Mouse (Mus musculus): Measurements from ENCODE around the gene Gm973. TPM values are rescaled to one million over a fixed set of nuclear protein-coding genes. Genes with fewer than 3 reads are reported as not detected.

The Gm973 gene
- polyA plus RNA-seq, 1 experiment from 2014 or later: 0.35 TPM

DNA sequence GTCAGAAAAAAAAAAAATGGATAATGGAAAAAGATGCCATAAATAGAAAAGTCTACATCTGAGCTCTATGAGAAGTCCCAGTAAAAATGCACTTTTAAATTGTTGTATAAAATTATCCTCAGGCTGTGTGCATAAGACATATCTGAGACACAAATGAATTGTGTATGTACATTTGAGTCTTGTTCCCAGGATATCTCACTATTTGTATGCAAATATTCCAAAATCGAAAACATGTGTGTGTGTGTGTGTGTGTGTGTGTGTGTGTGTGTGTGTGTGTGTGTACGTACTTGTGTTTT, 87.3 kb downstream of the Gm973 start:
- H3K27me3 ChIP-seq (ENCODE audit: control insufficient read depth, insufficient read depth, low read length): no peaks in the 10 kb centered on the region
- H3K4me2 ChIP-seq (ENCODE audit: low read depth, low read length): no peak overlapping the region
- ATAC-seq (ENCODE audit: insufficient read depth, low FRiP score): no peak
- H3K9ac ChIP-seq (ENCODE audit: low read length): no peak overlapping the region
- H3K36me3 ChIP-seq (ENCODE audit: control insufficient read depth, insufficient read depth, low read length): no peaks in the 10 kb centered on the region
- H3K4me1 ChIP-seq (ENCODE audit: control insufficient read depth, insufficient read depth, low read length): 0 out of 2 replicates have a peak, but pooled peaks cover 3% of the 10 kb centered on the region
- WGBS: 95% methylated on average over 2 of the region's 2 CpGs
- H3K4me3 ChIP-seq (replicated peaks; ENCODE audit: low read length): no peak overlapping the region
- no peaks in the 10 kb centered on the region for H3K9me3 ChIP-seq (replicated peaks; ENCODE audit: control insufficient read depth, low read length)
- no peak overlapping the region for H3K27ac ChIP-seq (ENCODE audit: low read length)

DNA sequence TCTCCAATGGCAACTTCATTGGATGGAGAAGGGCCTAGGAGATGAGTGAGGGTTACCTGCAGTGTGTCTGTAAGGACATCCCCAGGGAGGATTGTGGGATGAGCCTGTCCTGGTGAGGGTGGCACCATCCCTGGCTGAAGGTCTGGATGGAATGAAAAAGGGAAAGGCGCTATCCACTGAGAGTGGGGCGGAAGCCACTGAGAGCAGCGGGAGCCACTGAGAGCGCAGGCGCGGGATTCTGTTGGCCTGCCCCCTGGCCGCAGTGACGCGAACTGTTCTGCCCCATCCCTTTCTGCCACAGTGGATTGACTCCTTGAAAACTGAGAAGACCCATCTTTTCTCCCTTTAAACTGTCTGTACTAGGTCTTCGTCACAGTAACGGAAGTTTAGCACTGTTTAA, 87.8 kb downstream of the Gm973 start:
- WGBS: 27% methylated on average over 11 of the region's 11 CpGs
- Histone ChIP-seq H3K36me3 (ENCODE audit: control insufficient read depth, insufficient read depth, low read length) (no peaks in the 10 kb centered on the region), H3K27me3 (ENCODE audit: control insufficient read depth, insufficient read depth, low read length) (no peaks in the 10 kb centered on the region), H3K27ac (ENCODE audit: low read length) (no peak overlapping the region), H3K4me2 (ENCODE audit: low read depth, low read length) (no peak overlapping the region), H3K9ac (ENCODE audit: low read length) (no peak overlapping the region), H3K9me3 (replicated peaks; ENCODE audit: control insufficient read depth, low read length) (no peaks in the 10 kb centered on the region), H3K4me3 (replicated peaks; ENCODE audit: low read length) (no peak overlapping the region), H3K4me1 (ENCODE audit: control insufficient read depth, insufficient read depth, low read length) (0 out of 2 replicates have a peak, but pooled peaks cover 3% of the 10 kb centered on the region)
- no peak for ATAC-seq (ENCODE audit: insufficient read depth, low FRiP score)

DNA sequence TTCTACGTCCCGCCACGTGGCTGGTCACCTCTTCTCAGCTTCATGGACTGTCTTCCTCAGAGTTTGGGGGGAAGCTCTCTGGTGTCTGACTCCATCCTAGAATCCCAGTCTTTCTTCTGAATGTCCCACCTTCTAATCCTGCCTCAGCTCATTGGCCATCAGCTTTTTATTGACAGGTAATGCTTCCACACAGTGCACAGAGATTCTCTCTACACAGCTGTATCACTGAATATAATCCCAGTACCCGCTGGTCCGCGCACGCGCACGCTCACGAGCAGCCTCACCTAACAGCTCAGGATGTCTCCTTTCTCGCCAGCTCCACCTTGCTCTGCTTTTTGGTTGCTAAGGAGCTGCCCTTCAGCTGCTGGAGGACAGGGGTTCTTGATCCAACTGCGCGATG, 90.4 kb downstream of the Gm973 start:
- H3K27ac ChIP-seq (ENCODE audit: low read length): no peak overlapping the region
- H3K36me3 ChIP-seq (ENCODE audit: control insufficient read depth, insufficient read depth, low read length): no peaks in the 10 kb centered on the region
- no peak for ATAC-seq (ENCODE audit: insufficient read depth, low FRiP score)
- 84% methylated on average over 13 of the region's 13 CpGs for WGBS
- no peak overlapping the region for H3K9ac ChIP-seq (ENCODE audit: low read length)
- no peak overlapping the region for H3K4me3 ChIP-seq (replicated peaks; ENCODE audit: low read length)
- H3K4me1 ChIP-seq (ENCODE audit: control insufficient read depth, insufficient read depth, low read length): 0 out of 2 replicates have a peak, but pooled peaks cover 3% of the 10 kb centered on the region
- no peaks in the 10 kb centered on the region for H3K27me3 ChIP-seq (ENCODE audit: control insufficient read depth, insufficient read depth, low read length)
- H3K9me3 ChIP-seq (replicated peaks; ENCODE audit: control insufficient read depth, low read length): no peaks in the 10 kb centered on the region
- H3K4me2 ChIP-seq (ENCODE audit: low read depth, low read length): no peak overlapping the region

DNA sequence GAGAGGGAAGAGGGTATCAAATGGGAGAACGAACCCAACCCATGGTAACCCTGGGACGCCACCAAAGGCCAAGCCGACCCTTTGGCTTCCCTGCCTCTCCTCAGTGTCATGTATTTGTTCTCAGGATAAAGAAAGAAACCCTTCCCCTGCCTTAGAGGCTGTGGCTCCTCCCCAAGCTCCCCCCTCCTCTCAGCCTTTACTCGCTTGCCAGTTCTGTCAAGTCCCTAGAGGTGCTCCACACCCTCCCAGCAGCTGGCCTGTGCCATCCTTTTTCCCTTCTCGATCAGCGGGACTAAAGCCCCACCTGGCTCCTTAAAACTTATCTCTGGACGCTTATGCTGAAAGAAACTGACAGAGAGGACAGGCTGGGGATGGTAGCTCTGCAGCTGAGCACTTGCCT, 91.0 kb downstream of the Gm973 start:
- H3K27ac ChIP-seq (ENCODE audit: low read length): no peak overlapping the region
- WGBS: 60% methylated on average over 7 of the region's 7 CpGs
- no peaks in the 10 kb centered on the region for H3K36me3 ChIP-seq (ENCODE audit: control insufficient read depth, insufficient read depth, low read length)

DNA sequence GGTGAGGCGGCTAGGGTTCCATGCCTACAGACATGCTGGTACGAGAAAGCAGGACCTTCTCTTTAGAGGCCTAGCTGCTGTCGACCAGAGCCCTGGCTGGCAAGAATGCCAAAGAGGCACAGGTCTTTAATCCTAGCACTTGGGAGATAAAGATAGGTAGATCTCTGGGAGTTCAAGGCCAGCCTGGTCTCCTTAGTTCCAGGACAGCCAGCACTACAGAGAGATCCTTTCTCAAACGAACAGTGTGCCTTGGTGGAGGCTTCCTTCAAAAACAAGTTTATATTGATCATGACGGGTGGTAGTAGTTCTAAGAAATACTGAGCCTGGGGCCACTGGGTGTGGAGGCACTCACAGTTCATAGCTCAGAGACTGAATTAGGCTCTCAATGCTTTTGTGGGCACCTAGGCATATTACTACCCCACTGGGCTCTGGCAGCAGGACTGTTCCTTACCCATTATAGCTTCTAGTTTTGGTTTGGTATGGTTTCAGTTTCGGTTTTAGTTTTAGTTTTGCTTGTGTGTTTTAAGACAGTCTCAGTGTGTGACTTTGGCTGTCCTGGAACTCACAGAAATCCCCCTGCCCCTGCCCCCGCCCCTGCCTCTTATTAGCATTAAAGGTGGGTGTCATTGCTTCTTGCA, 92.2 kb downstream of the Gm973 start:
- Histone ChIP-seq H3K9ac (ENCODE audit: low read length) (no peak overlapping the region), H3K36me3 (ENCODE audit: control insufficient read depth, insufficient read depth, low read length) (no peaks in the 10 kb centered on the region), H3K4me3 (replicated peaks; ENCODE audit: low read length) (no peak overlapping the region), H3K9me3 (replicated peaks; ENCODE audit: control insufficient read depth, low read length) (no peaks in the 10 kb centered on the region), H3K27ac (ENCODE audit: low read length) (no peak overlapping the region), H3K4me2 (ENCODE audit: low read depth, low read length) (no peak overlapping the region), H3K27me3 (ENCODE audit: control insufficient read depth, insufficient read depth, low read length) (no peaks in the 10 kb centered on the region), H3K4me1 (ENCODE audit: control insufficient read depth, insufficient read depth, low read length) (no peaks in the 10 kb centered on the region)
- WGBS: 85% methylated on average over 7 of the region's 7 CpGs
- ATAC-seq (ENCODE audit: insufficient read depth, low FRiP score): no peak

More for the DNA sequence above, 91.0 kb downstream of the Gm973 start:
- Histone ChIP-seq H3K27me3 (ENCODE audit: control insufficient read depth, insufficient read depth, low read length) (no peaks in the 10 kb centered on the region), H3K4me3 (replicated peaks; ENCODE audit: low read length) (no peak overlapping the region), H3K4me1 (ENCODE audit: control insufficient read depth, insufficient read depth, low read length) (0 out of 2 replicates have a peak, but pooled peaks cover 3% of the 10 kb centered on the region), H3K9ac (ENCODE audit: low read length) (no peak overlapping the region), H3K4me2 (ENCODE audit: low read depth, low read length) (no peak overlapping the region), H3K9me3 (replicated peaks; ENCODE audit: control insufficient read depth, low read length) (no peaks in the 10 kb centered on the region)
- ATAC-seq (ENCODE audit: insufficient read depth, low FRiP score): no peak

DNA sequence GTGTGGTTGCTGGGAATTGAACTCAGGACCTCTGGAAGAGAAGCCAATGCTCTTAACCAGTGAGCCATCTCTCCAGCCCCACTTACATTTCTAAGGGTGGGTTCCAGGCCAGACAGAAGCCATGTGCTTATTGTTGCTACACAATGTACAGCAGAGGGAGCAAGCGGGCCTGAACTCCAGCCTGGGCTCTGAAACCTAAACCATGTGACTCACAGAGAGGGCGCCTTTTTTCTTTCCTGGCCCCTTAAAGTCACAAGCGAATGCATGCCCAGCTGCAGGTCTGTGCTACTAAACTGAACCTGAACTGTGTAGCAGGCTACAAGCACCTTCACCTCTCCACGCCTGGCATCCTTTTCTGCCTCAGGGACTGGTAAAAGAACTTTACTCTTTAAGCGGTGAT, 92.9 kb downstream of the Gm973 start:
- Histone ChIP-seq H3K4me2 (ENCODE audit: low read depth, low read length) (no peak overlapping the region), H3K9me3 (replicated peaks; ENCODE audit: control insufficient read depth, low read length) (no peaks in the 10 kb centered on the region), H3K9ac (ENCODE audit: low read length) (no peak overlapping the region), H3K4me3 (replicated peaks; ENCODE audit: low read length) (no peak overlapping the region), H3K4me1 (ENCODE audit: control insufficient read depth, insufficient read depth, low read length) (no peaks in the 10 kb centered on the region), H3K27ac (ENCODE audit: low read length) (no peak overlapping the region), H3K36me3 (ENCODE audit: control insufficient read depth, insufficient read depth, low read length) (no peaks in the 10 kb centered on the region), H3K27me3 (ENCODE audit: control insufficient read depth, insufficient read depth, low read length) (no peaks in the 10 kb centered on the region)
- 68% methylated on average over 5 of the region's 5 CpGs for WGBS
- ATAC-seq (ENCODE audit: insufficient read depth, low FRiP score): no peak

DNA sequence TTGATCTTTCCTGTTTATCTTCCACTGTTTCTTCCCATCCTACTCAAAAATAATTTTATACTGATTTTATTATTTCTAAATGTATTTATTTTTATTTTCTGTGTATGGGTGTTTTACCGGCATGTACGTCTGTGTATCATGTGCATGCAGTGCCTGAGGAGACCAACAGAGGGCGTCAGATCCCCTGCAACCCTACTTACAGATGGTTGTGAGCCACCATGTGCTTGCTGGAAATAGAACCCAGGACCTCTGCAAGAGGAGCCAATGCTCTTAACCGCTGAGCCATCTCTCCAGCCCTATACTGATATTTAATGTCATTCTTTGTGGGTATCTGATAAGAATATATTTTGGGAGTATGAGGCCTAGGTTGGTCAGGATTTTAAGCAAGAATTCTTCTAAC, 93.4 kb downstream of the Gm973 start:
- Histone ChIP-seq H3K4me1 (ENCODE audit: control insufficient read depth, insufficient read depth, low read length) (no peaks in the 10 kb centered on the region), H3K9ac (ENCODE audit: low read length) (no peak overlapping the region), H3K4me2 (ENCODE audit: low read depth, low read length) (no peak overlapping the region), H3K9me3 (replicated peaks; ENCODE audit: control insufficient read depth, low read length) (no peaks in the 10 kb centered on the region), H3K36me3 (ENCODE audit: control insufficient read depth, insufficient read depth, low read length) (no peaks in the 10 kb centered on the region), H3K4me3 (replicated peaks; ENCODE audit: low read length) (no peak overlapping the region), H3K27ac (ENCODE audit: low read length) (peak overlapping the region; percentile 49), H3K27me3 (ENCODE audit: control insufficient read depth, insufficient read depth, low read length) (no peaks in the 10 kb centered on the region)
- no peak for ATAC-seq (ENCODE audit: insufficient read depth, low FRiP score)
- 84% methylated on average over 4 of the region's 4 CpGs for WGBS

DNA sequence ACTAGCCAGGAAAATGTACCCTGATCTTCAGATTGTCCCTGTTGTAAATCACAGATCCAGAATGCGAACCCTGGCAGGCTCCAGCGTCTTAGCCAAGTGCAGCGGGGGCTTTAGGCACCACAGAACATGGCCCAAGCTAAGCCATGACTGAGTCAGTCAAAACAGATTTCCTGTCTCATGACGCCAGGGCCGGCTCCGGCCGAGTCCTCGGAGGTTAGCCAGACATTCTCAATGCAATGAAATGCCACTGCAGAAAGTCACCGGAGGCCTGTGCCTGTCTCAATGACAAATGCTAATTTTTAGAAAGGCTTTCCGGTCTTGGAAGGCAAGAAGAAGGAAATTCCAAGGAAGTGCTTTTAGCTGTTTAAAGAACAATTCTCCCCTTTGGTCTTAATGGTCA, 93.8 kb downstream of the Gm973 start:
- Histone ChIP-seq H3K9me3 (replicated peaks; ENCODE audit: control insufficient read depth, low read length) (no peaks in the 10 kb centered on the region), H3K4me2 (ENCODE audit: low read depth, low read length) (no peak overlapping the region), H3K27ac (ENCODE audit: low read length) (peak overlapping the region; percentile 49), H3K9ac (ENCODE audit: low read length) (no peak overlapping the region), H3K4me1 (ENCODE audit: control insufficient read depth, insufficient read depth, low read length) (no peaks in the 10 kb centered on the region), H3K4me3 (replicated peaks; ENCODE audit: low read length) (no peak overlapping the region), H3K27me3 (ENCODE audit: control insufficient read depth, insufficient read depth, low read length) (no peaks in the 10 kb centered on the region), H3K36me3 (ENCODE audit: control insufficient read depth, insufficient read depth, low read length) (no peaks in the 10 kb centered on the region)
- 43% methylated on average over 10 of the region's 10 CpGs for WGBS
- ATAC-seq (ENCODE audit: insufficient read depth, low FRiP score): peak; percentile 58; the same call in 1 of the 2 replicates

DNA sequence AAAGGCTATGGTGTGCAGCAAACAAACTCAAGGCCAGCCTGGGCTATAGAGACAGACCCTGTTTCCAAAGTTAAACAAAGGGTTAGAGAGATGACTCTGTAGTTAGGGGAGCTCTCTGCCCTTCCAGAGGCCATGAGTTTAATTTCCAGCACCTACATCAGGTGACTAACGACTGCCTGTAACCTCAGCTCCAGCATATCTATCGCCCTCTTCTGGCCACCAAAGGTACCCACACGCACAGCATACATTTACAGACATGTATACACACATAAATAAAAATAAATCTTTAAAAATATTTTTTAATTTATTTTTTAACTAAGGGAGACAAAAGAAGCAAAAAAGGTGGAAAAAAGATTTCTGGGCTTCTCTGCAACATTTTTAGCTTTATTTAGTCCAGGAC, 94.9 kb downstream of the Gm973 start:
- ATAC-seq (ENCODE audit: insufficient read depth, low FRiP score): no peak

More for the DNA sequence above, 94.9 kb downstream of the Gm973 start:
- Histone ChIP-seq H3K4me3 (replicated peaks; ENCODE audit: low read length) (no peak overlapping the region), H3K4me2 (ENCODE audit: low read depth, low read length) (no peak overlapping the region), H3K36me3 (ENCODE audit: control insufficient read depth, insufficient read depth, low read length) (no peaks in the 10 kb centered on the region), H3K9me3 (replicated peaks; ENCODE audit: control insufficient read depth, low read length) (no peaks in the 10 kb centered on the region), H3K9ac (ENCODE audit: low read length) (no peak overlapping the region), H3K4me1 (ENCODE audit: control insufficient read depth, insufficient read depth, low read length) (no peaks in the 10 kb centered on the region), H3K27me3 (ENCODE audit: control insufficient read depth, insufficient read depth, low read length) (no peaks in the 10 kb centered on the region), H3K27ac (ENCODE audit: low read length) (no peak overlapping the region)
- 98% methylated on average over 3 of the region's 3 CpGs for WGBS

All from stomach, embryonic 16.5 days (tissue).